Mouse (Mus musculus) hindbrain, embryonic 13.5 days (tissue): ENCODE data around the gene Eid1. TPM values are rescaled to one million over a fixed set of nuclear protein-coding genes. Genes with fewer than 3 reads are reported as not detected.
A peak's percentile ranks its signal among the peaks of the same experiment; 100 is the strongest.

ENCODE experiments used
- ATAC-seq: fragments of 200-750 bp; cut with Nextera tagmentation; 2 replicates; pipeline ENCODE4 v1.8.0; 2017; ENCODE audit warnings: moderate TSS enrichment; ENCODE audit not compliant: low FRiP score
- H3K27ac ChIP-seq: fragments of 300-500 bp; sonication (generic); 2 replicates; pipeline ENCODE4 v1.5.1; 2015; ENCODE audit warnings: inconsistent platforms, mild to moderate bottlenecking, moderate library complexity
- H3K27me3 ChIP-seq: fragments of 300-500 bp; sonication (generic); 2 replicates; pipeline ENCODE4 v1.6.1; 2015; ENCODE audit warnings: mild to moderate bottlenecking, inconsistent platforms
- H3K36me3 ChIP-seq: fragments of 300-500 bp; sonication (generic); 2 replicates; pipeline ENCODE4 v1.6.1; 2015; ENCODE audit warnings: mild to moderate bottlenecking, inconsistent platforms
- H3K4me1 ChIP-seq: fragments of 300-500 bp; sonication (generic); replicated peaks from 2 replicates; pipeline ENCODE4 v1.6.1; 2015; ENCODE audit warnings: inconsistent platforms
- H3K4me2 ChIP-seq: fragments of 300-500 bp; sonication (generic); 2 replicates; pipeline ENCODE4 v1.6.1; 2015; ENCODE audit warnings: inconsistent platforms, mild to moderate bottlenecking, moderate library complexity
- H3K4me3 ChIP-seq: fragments of 300-500 bp; sonication (generic); 2 replicates; pipeline ENCODE4 v1.5.1; 2015; ENCODE audit warnings: mild to moderate bottlenecking, inconsistent platforms
- H3K9ac ChIP-seq: fragments of 300-500 bp; sonication (generic); 2 replicates; pipeline ENCODE4 v1.6.1; 2015; ENCODE audit warnings: mild to moderate bottlenecking, inconsistent platforms
- H3K9me3 ChIP-seq: fragments of 300-500 bp; sonication (generic); 2 replicates; pipeline ENCODE4 v1.6.1; 2016; ENCODE audit warnings: inconsistent platforms
- WGBS: fragments of 180-500 bp; shearing (Covaris S2); methylation state at CpG from one replicate; pipeline ENCODE4 v1.1.7; 2015; 5-methylcytosine and 5-hydroxymethylcytosine counted together
- polyA plus RNA-seq: library from polyadenylated mRNA; unstranded; fragments of >200 nt; fragmentation: Nextera tagmentation; extraction: Ambion mirVana; gene quantifications from 2 replicates; pipeline ENCODE4 v1.2.1, GENCODE M21; 2015

The Eid1 gene
- polyA plus RNA-seq, 1 experiment from 2014 or later, result 400 TPM

DNA sequence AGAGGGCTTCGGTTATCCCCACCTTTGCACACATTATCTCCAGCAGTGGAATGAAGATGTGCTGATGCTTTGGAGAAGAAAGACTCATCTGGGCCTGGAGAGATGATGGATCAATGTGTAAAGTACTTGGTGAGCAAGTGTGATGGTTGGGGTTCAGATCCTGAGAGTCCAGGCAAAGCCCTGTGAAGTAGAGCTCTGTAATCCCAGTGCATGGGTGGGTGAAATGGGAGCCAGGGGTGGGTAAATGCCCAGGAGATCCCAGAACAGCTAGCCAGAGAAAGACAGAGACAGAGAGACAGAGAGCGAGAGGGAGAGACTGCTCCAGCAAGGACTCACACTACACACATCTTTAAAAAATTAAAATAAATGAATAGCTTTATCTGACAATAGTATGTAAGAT, 19.6 kb upstream of the Eid1 start:
- H3K4me1 ChIP-seq, result no peaks in the 10 kb centered on the region
- H3K36me3 ChIP-seq, result no peaks in the 10 kb centered on the region
- ATAC-seq, result no peak
- WGBS, result 95% methylated on average over 2 of the region's 2 CpGs
- no peak overlapping the region for H3K9ac ChIP-seq
- no peak overlapping the region for H3K4me3 ChIP-seq
- no peaks in the 10 kb centered on the region for H3K9me3 ChIP-seq
- H3K27ac ChIP-seq, result no peak overlapping the region
- no peak overlapping the region for H3K4me2 ChIP-seq
- no peaks in the 10 kb centered on the region for H3K27me3 ChIP-seq

DNA sequence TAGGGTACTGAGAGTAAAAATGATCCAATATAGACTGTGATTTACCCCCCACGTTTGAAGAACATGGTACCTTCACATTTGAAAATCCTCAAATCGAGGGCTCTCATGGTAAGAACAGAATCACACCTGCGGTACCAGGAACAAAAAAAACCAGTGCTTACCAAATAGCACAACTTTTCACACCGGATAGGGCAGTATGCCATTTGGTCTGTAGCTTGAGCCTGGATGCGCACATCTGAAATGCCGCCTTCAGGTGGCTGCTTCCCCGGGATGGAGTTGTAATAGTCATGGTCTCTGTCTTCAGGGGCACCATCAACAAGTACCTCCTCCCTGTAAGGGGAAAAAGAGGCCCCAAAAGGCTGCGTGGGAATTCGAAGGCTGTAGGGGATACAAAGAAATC, 17.5 kb upstream of the Eid1 start:
- H3K4me1 ChIP-seq, result peaks cover under 1% of the 10 kb centered on the region; the same call in 1 of the 2 replicates
- H3K27ac ChIP-seq, result no peak overlapping the region
- no peak overlapping the region for H3K4me3 ChIP-seq
- no peak for ATAC-seq
- no peak overlapping the region for H3K4me2 ChIP-seq
- H3K9me3 ChIP-seq, result no peaks in the 10 kb centered on the region
- H3K36me3 ChIP-seq, result no peaks in the 10 kb centered on the region
- H3K27me3 ChIP-seq, result no peaks in the 10 kb centered on the region
- H3K9ac ChIP-seq, result no peak overlapping the region
- 91% methylated on average over 9 of the region's 9 CpGs for WGBS

DNA sequence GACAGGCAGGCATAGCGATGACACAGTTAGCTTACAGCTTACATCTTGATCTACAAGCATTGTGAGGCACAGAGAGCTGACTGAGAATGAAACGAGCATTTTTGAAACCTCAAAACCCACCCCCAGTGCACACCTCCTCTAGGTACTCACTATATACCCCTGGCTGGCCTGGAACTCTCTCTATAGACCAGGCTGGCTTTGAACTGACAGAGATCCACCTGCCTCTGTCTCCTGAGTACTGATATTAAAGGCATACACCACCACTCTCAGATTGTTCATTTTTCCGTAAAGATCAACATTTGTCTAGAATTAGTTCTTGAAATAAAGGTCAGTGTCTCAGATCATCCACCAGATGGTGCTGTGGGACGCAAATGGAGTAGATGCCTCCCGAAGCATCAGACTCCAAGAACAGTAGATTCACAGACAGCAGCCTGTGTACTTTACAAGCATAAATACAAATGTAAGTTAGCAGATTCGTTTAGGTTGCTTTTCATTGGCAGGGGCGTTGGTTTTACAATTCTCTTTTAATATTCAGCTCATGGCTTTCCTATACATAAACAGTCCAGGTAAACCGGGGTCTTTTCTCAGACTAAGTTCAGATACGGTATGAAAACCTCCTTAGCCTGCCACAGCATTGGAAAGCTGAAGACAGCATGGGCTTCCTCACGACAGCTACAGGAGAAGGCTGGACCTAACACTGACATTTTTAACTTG, 12.9 kb upstream of the Eid1 start:
- WGBS, result 18% methylated on average over 10 of the region's 10 CpGs
- Histone ChIP-seq H3K4me3 (peak overlapping the region; percentile 23), H3K36me3 (no peaks in the 10 kb centered on the region), H3K27me3 (peaks cover 6% of the 10 kb centered on the region; the same call in 1 of the 2 replicates), H3K4me2 (peak overlapping the region; percentile 48), H3K4me1 (peaks cover 16% of the 10 kb centered on the region), H3K9ac (peak overlapping the region; percentile 35; the same call in 1 of the 2 replicates), H3K9me3 (no peaks in the 10 kb centered on the region), H3K27ac (no peak overlapping the region)
- peak; percentile 74 for ATAC-seq

DNA sequence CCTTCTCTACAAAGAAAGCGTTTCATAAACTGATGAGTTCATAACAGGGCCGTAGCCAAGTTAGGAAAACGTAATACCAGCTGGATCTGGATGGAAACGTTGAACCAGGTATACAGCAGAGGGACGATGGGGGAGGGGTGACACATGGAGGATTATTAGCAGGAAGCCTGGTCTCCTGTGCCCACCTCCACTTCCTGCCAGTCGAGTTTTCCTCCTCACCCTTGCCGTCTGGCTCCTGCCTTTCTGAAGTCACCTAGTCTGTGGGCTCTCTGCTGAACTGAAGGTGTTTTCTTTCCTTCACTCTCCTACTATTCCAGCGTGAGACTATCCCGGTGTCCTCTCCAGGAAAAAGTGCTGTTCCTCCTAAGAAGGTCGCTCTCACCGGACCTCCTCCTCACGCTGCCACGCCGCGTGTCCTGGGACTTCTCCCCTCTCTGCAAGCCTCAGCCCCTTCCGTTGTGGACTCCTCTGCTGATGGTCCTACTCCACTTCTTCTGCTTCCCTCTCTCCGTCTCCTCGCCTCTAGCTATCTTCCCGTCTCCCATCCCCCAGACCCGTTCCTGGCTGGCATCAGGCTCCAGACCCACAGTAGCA, 12.3 kb upstream of the Eid1 start:
- peaks cover 16% of the 10 kb centered on the region for H3K4me1 ChIP-seq
- peak; percentile 77 for ATAC-seq
- peak overlapping the region; percentile 35; the same call in 1 of the 2 replicates for H3K9ac ChIP-seq
- 47% methylated on average over 20 of the region's 20 CpGs for WGBS
- no peak overlapping the region; the same call in 1 of the 2 replicates for H3K27ac ChIP-seq
- peak overlapping the region; percentile 48 for H3K4me2 ChIP-seq
- H3K4me3 ChIP-seq, result peak overlapping the region; percentile 23
- H3K36me3 ChIP-seq, result no peaks in the 10 kb centered on the region
- H3K9me3 ChIP-seq, result no peaks in the 10 kb centered on the region
- H3K27me3 ChIP-seq, result peaks cover 6% of the 10 kb centered on the region; the same call in 1 of the 2 replicates

DNA sequence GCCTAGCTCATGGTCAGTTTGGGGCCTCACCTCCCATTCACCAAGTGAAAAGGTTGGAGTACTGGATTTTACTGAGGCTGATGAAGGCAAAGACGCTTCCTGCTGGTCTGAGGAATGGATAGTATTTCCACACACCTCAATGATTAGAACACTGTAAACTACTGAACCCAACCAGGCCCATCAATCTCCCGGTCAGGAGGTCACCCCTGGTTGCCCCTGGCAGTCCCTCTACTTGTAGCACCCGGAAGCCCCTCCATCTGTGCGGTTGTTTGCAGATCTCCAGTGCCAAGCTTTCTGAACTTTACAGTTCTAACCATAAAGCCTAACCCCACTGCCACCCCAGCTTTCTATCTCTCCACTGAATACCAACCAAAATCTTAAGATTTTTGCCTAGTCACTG, 11.7 kb upstream of the Eid1 start:
- H3K4me3 ChIP-seq, result no peak overlapping the region
- H3K36me3 ChIP-seq, result no peaks in the 10 kb centered on the region
- H3K27me3 ChIP-seq, result peaks cover 6% of the 10 kb centered on the region; the same call in 1 of the 2 replicates
- ATAC-seq, result 0 out of 2 replicates have a peak, but pooled peaks have one; percentile 17
- 64% methylated on average over 4 of the region's 4 CpGs for WGBS
- H3K4me2 ChIP-seq, result peak overlapping the region; percentile 48
- H3K9ac ChIP-seq, result 0 out of 2 replicates have a peak overlapping the region, but pooled peaks have one; percentile 35
- H3K27ac ChIP-seq, result no peak overlapping the region
- H3K9me3 ChIP-seq, result no peaks in the 10 kb centered on the region
- peaks cover 16% of the 10 kb centered on the region for H3K4me1 ChIP-seq

DNA sequence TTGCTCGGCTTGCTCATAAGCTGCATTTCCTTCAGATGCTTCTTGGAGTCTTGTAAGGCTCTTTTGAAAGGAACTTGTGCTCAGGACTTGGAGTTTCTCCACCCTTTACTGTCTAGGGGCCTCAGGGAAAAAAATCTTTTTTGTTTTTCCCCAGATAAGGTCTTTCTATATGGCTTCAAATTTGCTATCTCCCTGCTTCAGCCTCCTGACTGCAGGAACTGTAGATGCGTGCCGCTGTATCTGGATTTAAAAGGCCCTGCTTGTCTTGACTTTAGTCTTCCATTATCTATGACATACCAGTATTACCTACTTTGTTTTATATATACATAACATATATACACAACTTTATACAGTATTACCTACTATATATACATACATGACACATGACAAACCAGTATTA, 10.4 kb upstream of the Eid1 start:
- Histone ChIP-seq H3K9ac (no peak overlapping the region), H3K4me1 (peaks cover 16% of the 10 kb centered on the region), H3K36me3 (no peaks in the 10 kb centered on the region), H3K4me2 (no peak overlapping the region), H3K9me3 (no peaks in the 10 kb centered on the region), H3K27me3 (peaks cover 6% of the 10 kb centered on the region; the same call in 1 of the 2 replicates), H3K4me3 (no peak overlapping the region), H3K27ac (no peak overlapping the region)
- 90% methylated on average over 3 of the region's 3 CpGs for WGBS
- ATAC-seq, result no peak

DNA sequence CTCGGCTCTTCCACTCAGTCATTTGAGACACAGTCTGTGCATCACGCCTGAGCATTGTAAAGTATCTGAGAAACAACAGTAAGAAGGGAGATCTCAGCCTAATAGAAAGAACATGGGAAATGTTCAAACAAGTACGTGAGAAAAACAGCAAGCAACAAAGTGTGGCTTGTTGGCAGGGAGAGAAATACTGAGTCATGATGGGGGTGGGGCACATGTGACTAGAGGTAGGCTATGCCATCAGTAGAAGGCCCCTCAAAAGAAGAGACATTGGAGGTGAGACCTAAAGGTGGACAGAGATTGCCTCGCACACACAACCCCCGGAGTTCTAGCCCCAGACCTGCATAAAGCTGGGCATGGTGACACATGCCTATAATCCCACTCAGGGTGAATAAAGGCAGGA, 7.7 kb upstream of the Eid1 start:
- Histone ChIP-seq H3K27ac (no peak overlapping the region), H3K9ac (no peak overlapping the region), H3K36me3 (no peaks in the 10 kb centered on the region), H3K4me2 (no peak overlapping the region), H3K4me3 (no peak overlapping the region), H3K4me1 (peaks cover 16% of the 10 kb centered on the region), H3K9me3 (no peaks in the 10 kb centered on the region), H3K27me3 (peaks cover 6% of the 10 kb centered on the region; the same call in 1 of the 2 replicates)
- ATAC-seq, result no peak
- WGBS, result 87% methylated on average over 5 of the region's 5 CpGs

DNA sequence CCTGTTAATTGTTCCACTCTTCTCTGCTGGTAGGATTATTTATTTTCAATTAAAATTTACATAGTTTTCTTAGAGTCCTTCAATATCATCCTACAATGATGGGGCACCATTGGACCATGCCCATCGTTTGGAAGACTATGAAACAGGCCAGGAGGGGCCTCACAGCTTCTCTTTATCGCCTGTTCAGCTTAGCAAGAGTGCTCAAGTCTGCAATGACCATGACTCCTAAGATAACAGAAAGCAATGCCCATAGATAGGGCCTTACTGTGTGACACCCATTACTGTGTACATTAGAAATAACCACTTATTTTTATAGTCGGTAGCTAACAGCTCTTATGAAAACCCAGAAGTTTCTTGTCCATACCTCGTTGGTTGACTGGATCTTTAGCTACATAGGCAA, 7.0 kb upstream of the Eid1 start:
- 91% methylated on average over 4 of the region's 4 CpGs for WGBS
- Histone ChIP-seq H3K9me3 (no peaks in the 10 kb centered on the region), H3K27ac (no peak overlapping the region), H3K36me3 (no peaks in the 10 kb centered on the region), H3K4me1 (peaks cover 10% of the 10 kb centered on the region), H3K27me3 (peaks cover 6% of the 10 kb centered on the region; the same call in 1 of the 2 replicates), H3K9ac (no peak overlapping the region), H3K4me2 (no peak overlapping the region), H3K4me3 (no peak overlapping the region)
- ATAC-seq, result no peak

DNA sequence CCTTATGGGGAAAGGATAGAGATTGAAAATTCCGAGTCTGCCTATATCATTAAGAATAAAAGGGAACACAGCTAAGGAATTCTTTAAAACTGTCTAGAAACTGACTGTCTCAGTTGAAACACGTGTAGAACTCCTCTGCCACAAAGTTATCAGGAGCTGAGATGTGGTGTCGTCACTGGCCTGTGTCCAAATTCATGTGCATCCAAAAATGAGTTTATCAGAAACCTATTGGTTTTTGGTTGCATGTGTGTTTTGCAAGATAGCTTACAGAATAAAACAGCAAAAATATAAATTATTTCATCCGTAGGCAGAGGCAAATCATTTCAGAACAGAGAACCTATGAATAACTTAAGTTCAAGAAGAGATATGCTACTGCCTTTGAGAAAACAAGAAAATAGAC, 6.2 kb upstream of the Eid1 start:
- H3K27ac ChIP-seq, result no peak overlapping the region
- no peak overlapping the region for H3K9ac ChIP-seq
- ATAC-seq, result no peak
- no peaks in the 10 kb centered on the region for H3K36me3 ChIP-seq
- H3K4me3 ChIP-seq, result no peak overlapping the region
- H3K4me1 ChIP-seq, result peaks cover 9% of the 10 kb centered on the region
- WGBS, result 85% methylated on average over 4 of the region's 4 CpGs
- no peaks in the 10 kb centered on the region for H3K9me3 ChIP-seq
- H3K4me2 ChIP-seq, result no peak overlapping the region
- H3K27me3 ChIP-seq, result no peaks in the 10 kb centered on the region

DNA sequence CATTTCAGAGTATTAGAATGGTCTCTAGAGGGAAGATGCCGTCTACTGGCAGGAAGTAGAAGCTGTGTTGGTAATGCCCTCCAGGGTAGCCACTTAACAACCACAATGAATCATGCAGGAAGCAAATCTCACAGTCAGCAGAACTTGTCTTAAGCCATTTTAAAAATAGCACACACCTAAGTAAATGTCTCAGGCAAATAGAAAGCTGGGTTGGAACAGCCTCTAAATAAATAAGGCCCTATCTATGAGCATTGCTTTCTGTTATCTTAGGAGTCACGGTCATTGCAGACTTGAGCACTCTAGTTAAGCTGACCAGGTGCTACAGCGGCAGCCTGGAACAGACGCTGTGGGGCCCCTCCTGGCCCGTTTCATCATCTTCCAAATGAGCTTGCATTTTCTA, 5.7 kb upstream of the Eid1 start:
- WGBS, result 77% methylated on average over 5 of the region's 5 CpGs

DNA sequence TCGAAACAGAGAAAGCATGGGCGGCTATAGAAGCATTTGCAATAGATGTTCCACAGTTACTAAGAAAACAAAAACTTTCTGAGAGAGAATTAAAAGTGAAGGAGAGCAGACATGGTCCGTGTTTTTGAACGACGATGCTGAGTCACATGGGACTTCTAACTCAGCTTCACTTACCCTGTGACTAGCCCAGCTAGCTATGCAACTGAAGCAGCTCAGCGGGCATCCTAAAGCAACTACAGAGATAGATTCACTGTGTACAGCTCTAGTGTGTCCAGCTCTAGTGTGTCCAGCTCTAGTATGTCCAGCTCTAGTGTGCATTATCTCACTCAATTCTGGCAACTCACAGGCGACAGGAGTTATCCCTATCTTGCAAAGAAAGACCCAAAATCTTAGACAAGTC, 5.2 kb upstream of the Eid1 start:
- no peak overlapping the region for H3K27ac ChIP-seq
- no peak for ATAC-seq
- WGBS, result 88% methylated on average over 7 of the region's 7 CpGs
- H3K27me3 ChIP-seq, result no peaks in the 10 kb centered on the region
- no peak overlapping the region for H3K4me2 ChIP-seq
- peaks cover 9% of the 10 kb centered on the region for H3K4me1 ChIP-seq
- H3K9ac ChIP-seq, result no peak overlapping the region
- H3K36me3 ChIP-seq, result no peaks in the 10 kb centered on the region
- H3K9me3 ChIP-seq, result no peaks in the 10 kb centered on the region
- H3K4me3 ChIP-seq, result no peak overlapping the region

More for the DNA sequence above, 5.7 kb upstream of the Eid1 start:
- Histone ChIP-seq H3K9ac (no peak overlapping the region), H3K27me3 (no peaks in the 10 kb centered on the region), H3K4me2 (no peak overlapping the region), H3K4me1 (peaks cover 9% of the 10 kb centered on the region), H3K9me3 (no peaks in the 10 kb centered on the region), H3K27ac (no peak overlapping the region), H3K4me3 (no peak overlapping the region), H3K36me3 (no peaks in the 10 kb centered on the region)
- no peak for ATAC-seq

DNA sequence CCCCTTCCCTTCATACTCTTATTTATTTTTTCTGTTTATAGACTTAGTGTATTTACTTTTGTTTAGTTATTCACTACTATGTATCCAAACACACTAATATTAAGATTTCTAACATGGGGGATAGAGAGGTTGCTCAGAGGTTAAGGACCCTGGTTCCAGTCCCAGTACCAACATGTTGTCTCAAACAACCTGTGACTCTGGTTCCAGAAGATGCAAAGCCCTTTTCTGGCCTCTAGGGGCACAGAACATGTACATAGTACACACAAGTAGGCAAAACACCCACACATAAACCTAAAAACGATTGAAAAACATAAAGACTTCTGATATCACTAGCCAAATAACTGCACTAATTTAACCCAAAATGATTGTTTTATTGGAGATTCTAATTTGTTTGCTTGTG, 2.0 kb upstream of the Eid1 start:
- ATAC-seq, result no peak
- Histone ChIP-seq H3K9ac (no peak overlapping the region), H3K4me3 (no peak overlapping the region), H3K9me3 (no peaks in the 10 kb centered on the region), H3K4me1 (peaks cover 12% of the 10 kb centered on the region), H3K36me3 (no peaks in the 10 kb centered on the region), H3K27me3 (no peaks in the 10 kb centered on the region), H3K4me2 (no peak overlapping the region), H3K27ac (no peak overlapping the region)
- WGBS, result 61% methylated on average over 1 of the region's 1 CpGs

DNA sequence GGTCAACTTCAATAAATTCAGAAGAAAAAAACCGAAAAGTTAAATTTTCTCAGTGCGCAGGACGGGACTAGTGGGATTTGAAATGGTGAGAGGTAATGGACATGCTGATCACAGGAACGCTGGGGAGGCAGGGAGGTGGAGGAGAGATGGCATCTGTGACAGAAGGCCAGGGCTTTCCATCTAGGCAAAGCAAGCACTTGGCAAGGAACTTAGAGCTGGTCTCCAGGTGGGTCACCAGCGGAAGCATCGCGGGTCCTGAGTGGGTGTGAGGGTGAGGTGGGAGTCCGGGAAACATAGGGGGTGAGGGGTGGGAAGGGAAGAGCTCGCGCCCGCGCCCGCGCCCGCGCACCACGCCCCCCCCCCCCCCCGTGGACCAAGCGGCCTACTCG, 333 bp upstream of the Eid1 start:
- H3K4me1 ChIP-seq, result peaks cover 13% of the 10 kb centered on the region
- no peaks in the 10 kb centered on the region for H3K9me3 ChIP-seq
- ATAC-seq, result no peak
- WGBS, result 29% methylated on average over 8 of the region's 20 CpGs
- H3K27ac ChIP-seq, result peak overlapping the region; percentile 98
- H3K9ac ChIP-seq, result peak overlapping the region; percentile 95
- H3K4me2 ChIP-seq, result peak overlapping the region; percentile 68
- no peaks in the 10 kb centered on the region for H3K36me3 ChIP-seq
- peak overlapping the region; percentile 81 for H3K4me3 ChIP-seq
- no peaks in the 10 kb centered on the region for H3K27me3 ChIP-seq
